Mouse (Mus musculus) kidney, embryonic 15.5 days (tissue): ENCODE data around the gene Grk5. TPM values are rescaled to one million over a fixed set of nuclear protein-coding genes. Genes with fewer than 3 reads are reported as not detected.

Source experiments
- ATAC-seq: fragments of 200-750 bp; cut with Nextera tagmentation; replicated peaks from 2 replicates; pipeline ENCODE4 v1.8.0; 2017; ENCODE audit warnings: moderate TSS enrichment; ENCODE audit not compliant: low FRiP score
- H3K27ac ChIP-seq: fragments of 300-500 bp; sonication (generic); 2 replicates; pipeline ENCODE4 v1.5.1; 2015; ENCODE audit warnings: mild to moderate bottlenecking, inconsistent platforms
- H3K27me3 ChIP-seq: fragments of 300-500 bp; sonication (generic); 2 replicates; pipeline ENCODE4 v1.6.1; 2015; ENCODE audit warnings: inconsistent platforms
- H3K36me3 ChIP-seq: fragments of 300-500 bp; sonication (generic); 2 replicates; pipeline ENCODE4 v1.6.1; 2015; ENCODE audit warnings: inconsistent platforms
- H3K4me1 ChIP-seq: fragments of 300-500 bp; sonication (generic); 2 replicates; pipeline ENCODE4 v1.6.1; 2015; ENCODE audit warnings: inconsistent platforms
- H3K4me2 ChIP-seq: fragments of 300-500 bp; sonication (generic); 2 replicates; pipeline ENCODE4 v1.6.1; 2015; ENCODE audit warnings: moderate library complexity, mild to moderate bottlenecking, inconsistent platforms
- H3K4me3 ChIP-seq: fragments of 300-500 bp; sonication (generic); replicated peaks from 2 replicates; pipeline ENCODE4 v1.5.1; 2015; ENCODE audit warnings: mild to moderate bottlenecking, inconsistent platforms
- H3K9ac ChIP-seq: fragments of 300-500 bp; sonication (generic); 2 replicates; pipeline ENCODE4 v1.6.1; 2015; ENCODE audit warnings: mild to moderate bottlenecking, inconsistent platforms
- H3K9me3 ChIP-seq: fragments of 300-500 bp; sonication (generic); replicated peaks from 2 replicates; pipeline ENCODE4 v1.6.1; 2016; ENCODE audit warnings: inconsistent platforms
- WGBS: fragments of 180-500 bp; shearing (Covaris S2); methylation state at CpG from one replicate; pipeline ENCODE4 v1.1.7; 2015; ENCODE audit warnings: mixed read lengths; 5-methylcytosine and 5-hydroxymethylcytosine counted together
- polyA plus RNA-seq: library from polyadenylated mRNA; unstranded; fragments of >200 nt; fragmentation: Nextera tagmentation; extraction: Ambion mirVana; gene quantifications from 2 replicates; pipeline ENCODE4 v1.2.1, GENCODE M21; 2015

Grk5 gene
- polyA plus RNA-seq, 1 experiment from 2014 or later: 2.3 TPM

DNA sequence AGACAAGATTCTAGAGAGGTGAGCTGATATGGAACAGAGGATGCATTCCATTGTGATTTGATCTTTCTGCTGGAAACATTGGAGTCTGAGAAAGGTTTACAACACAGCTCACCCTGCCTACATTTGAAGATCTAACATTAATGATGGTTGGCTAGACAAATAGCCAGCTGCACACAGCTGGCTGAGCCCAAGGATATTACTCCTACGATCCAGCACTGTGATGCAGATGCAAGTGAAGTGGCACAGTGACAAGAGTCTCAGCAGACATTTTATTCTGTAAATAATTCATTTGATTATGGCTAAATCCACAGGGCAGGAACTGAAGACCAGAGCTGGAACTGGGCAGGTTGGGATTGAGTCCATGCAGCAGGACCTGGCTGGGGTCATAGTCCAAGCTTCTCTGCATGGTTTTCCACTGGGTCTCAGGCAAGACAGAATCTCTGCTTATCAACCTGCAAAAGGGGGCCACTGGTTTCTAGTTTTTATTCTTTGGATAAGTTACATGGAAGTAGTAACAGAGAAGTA is 70.2 kb downstream of the Grk5 start:
- Histone ChIP-seq H3K9me3 (no peaks in the 10 kb centered on the region), H3K36me3 (no peaks in the 10 kb centered on the region), H3K4me1 (peaks cover 6% of the 10 kb centered on the region; the same call in 1 of the 2 replicates), H3K27ac (no peak overlapping the region), H3K4me2 (no peak overlapping the region), H3K9ac (no peak overlapping the region), H3K27me3 (no peaks in the 10 kb centered on the region), H3K4me3 (no peak overlapping the region)
- 36% methylated on average over 1 of the region's 1 CpGs for WGBS
- ATAC-seq: no peak

DNA sequence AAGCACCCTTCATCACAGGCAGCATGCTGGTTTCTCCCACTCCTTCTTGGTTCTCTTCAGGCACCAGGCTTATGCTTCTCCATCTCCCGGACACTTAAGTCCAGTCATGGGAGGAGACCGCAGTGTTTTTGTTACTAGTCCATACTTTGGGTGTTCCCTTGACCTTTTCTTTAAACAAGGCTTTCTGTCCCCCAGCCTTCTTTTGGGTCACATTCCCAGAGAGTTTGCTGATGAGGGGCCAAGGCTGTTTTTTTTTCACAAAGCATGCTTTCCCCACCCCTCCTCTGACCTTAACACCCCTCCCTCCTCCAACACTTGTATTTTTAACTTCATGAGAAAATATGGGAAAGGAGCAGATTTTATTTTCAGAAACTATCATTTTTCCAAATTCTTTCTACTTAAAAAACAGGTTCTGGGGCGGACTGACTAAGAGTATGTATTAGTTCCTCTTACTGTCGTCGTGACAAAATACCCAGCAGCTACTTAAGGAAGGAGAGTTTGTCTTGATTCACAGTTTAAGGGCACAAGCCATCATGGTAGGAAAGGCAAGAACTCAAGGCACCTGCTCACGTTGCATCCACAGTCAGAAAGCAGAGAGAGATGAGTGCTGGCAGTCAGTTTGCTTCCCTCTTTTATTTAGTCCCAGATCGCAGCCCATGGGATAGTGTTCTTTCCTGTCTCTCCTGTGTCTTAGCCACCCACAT is 73.0 kb downstream of the Grk5 start:
- H3K9me3 ChIP-seq: no peaks in the 10 kb centered on the region
- H3K27ac ChIP-seq: peak overlapping the region; percentile 22; the same call in 1 of the 2 replicates
- H3K27me3 ChIP-seq: no peaks in the 10 kb centered on the region
- WGBS: 70% methylated on average over 7 of the region's 7 CpGs
- no peaks in the 10 kb centered on the region for H3K36me3 ChIP-seq
- H3K4me2 ChIP-seq: no peak overlapping the region
- no peak overlapping the region for H3K9ac ChIP-seq
- peaks cover 6% of the 10 kb centered on the region; the same call in 1 of the 2 replicates for H3K4me1 ChIP-seq
- no peak overlapping the region for H3K4me3 ChIP-seq
- no peak for ATAC-seq

DNA sequence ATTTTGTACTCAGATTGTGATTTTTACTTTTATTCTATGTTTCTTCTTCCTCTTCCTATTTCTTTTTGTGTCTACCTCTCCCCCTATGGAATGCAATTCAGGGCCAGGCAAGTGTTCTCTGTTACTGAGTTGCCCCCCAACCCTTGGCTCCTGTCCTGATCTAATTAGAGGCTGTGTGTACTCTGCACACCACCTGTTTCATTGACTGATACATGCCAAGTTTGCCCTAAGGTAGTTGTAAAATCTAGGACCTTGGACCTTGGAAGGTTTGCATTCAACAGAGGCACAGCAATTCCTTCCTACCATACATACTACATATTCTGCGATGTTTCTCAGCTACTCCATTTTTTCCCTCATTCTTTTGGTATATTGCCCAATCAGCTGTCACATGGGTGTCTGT is 78.4 kb downstream of the Grk5 start:
- H3K4me1 ChIP-seq: 0 out of 2 replicates have a peak, but pooled peaks cover 2% of the 10 kb centered on the region
- H3K9ac ChIP-seq: no peak overlapping the region
- ATAC-seq: no peak
- WGBS: 92% methylated on average over 1 of the region's 1 CpGs
- H3K27me3 ChIP-seq: no peaks in the 10 kb centered on the region
- H3K27ac ChIP-seq: no peak overlapping the region
- H3K4me3 ChIP-seq: no peak overlapping the region
- H3K36me3 ChIP-seq: no peaks in the 10 kb centered on the region
- no peak overlapping the region for H3K4me2 ChIP-seq
- H3K9me3 ChIP-seq: no peaks in the 10 kb centered on the region

DNA sequence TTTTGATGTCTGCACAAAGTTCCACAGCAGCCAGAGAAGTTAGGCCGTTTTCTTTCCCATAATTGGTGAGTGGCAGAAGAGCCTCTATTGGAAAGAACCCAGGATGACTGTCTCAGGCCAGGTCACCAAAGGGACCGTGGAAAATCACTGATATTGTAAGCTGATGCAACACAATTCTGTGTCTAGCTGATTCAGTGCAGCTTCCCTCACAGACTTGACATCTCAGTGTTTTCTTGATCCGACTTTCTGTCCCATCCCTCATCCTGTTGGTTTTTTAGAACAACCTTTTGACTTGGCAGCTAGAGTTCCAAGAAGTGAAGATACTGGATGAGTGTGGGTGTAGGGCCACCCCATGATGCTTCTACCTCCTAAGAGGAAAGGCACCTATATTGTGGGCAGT is 80.9 kb downstream of the Grk5 start:
- H3K9me3 ChIP-seq: no peaks in the 10 kb centered on the region
- H3K27me3 ChIP-seq: no peaks in the 10 kb centered on the region
- H3K27ac ChIP-seq: no peak overlapping the region
- no peaks in the 10 kb centered on the region for H3K4me1 ChIP-seq
- no peak overlapping the region for H3K9ac ChIP-seq
- H3K4me2 ChIP-seq: no peak overlapping the region
- 84% methylated on average over 3 of the region's 3 CpGs for WGBS
- H3K4me3 ChIP-seq: no peak overlapping the region
- no peaks in the 10 kb centered on the region for H3K36me3 ChIP-seq
- ATAC-seq: no peak

DNA sequence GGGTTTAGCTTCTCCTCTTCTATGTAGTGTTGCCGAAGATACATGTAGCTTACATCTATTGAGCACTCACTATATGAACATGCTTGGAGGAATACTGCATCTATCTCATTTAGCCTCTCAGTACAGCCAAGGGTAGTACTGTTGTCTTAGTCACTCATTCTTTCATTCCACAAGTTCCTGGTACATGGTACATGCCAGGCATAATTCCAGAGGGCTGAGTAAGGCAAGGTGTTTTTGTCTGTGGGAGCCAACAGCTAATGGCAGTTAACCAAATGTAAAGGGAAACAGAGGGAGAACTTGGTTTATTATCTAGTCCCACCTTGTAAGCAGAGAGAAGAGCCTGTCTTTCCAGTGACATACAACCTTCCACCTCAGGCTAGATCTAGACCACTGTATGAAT is 82.0 kb downstream of the Grk5 start:
- no peak for ATAC-seq

DNA sequence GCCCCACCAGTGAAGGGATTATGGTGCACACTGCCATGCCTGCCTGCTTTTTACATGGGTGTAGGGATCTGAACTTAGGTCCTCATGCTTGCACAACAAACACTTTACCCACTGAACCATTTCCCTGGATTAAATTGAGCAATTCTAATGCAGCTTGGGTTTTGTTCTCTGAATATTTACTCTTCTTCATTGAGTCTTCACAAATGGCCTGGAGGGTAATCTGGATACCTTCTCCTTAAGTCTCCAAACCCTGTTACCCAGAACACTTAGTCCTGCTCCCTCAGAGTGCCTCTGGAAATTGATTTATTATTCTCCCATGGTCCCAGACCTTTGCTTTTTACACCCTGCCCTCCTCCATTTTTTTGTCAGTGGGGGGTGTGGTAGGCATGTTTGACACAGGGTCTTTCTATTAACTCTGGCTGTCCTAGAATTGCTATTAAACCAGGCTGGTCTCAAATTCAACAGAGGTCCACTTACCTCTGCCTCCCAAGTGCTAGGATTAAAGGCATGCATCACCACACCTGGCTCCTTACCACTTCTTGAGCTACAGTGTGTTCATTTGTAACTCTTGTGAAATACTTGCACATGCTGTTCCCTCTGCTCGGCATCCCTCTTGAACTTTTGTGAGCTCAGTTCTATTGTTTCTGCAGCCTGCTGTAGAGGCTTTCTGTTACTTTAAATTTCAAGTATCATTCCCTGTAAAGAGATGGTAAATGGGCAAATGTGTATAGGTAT is 82.9 kb downstream of the Grk5 start:
- Histone ChIP-seq H3K27ac (no peak overlapping the region), H3K27me3 (no peaks in the 10 kb centered on the region), H3K9me3 (no peaks in the 10 kb centered on the region), H3K4me3 (no peak overlapping the region), H3K9ac (no peak overlapping the region), H3K36me3 (no peaks in the 10 kb centered on the region), H3K4me2 (no peak overlapping the region), H3K4me1 (no peaks in the 10 kb centered on the region)
- ATAC-seq: no peak
- WGBS: 82% methylated on average over 1 of the region's 1 CpGs

More for the DNA sequence above, 82.0 kb downstream of the Grk5 start:
- Histone ChIP-seq H3K9ac (no peak overlapping the region), H3K27me3 (no peaks in the 10 kb centered on the region), H3K4me2 (no peak overlapping the region), H3K9me3 (no peaks in the 10 kb centered on the region), H3K4me3 (no peak overlapping the region), H3K4me1 (no peaks in the 10 kb centered on the region), H3K27ac (no peak overlapping the region), H3K36me3 (no peaks in the 10 kb centered on the region)
- WGBS: 92% methylated on average over 1 of the region's 1 CpGs

DNA sequence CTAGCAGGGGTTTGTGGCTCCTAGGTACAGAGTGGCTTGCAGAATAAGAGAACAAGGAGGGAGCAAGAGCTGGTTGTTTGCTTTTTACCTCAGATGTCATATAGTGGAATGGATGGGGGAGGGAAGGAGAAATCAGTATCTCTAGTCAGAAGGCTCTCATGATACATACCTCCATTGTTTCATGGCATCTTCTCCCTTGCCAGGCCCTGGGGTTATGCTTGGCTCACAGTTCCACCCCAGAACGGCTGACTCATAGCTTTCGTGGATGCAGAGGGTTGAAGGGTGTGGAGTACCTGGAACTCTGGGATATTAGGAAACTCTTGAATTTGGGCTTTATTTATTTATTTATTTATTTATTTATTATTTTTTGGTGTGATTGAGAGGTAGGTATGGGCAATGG is 84.0 kb downstream of the Grk5 start:
- H3K27ac ChIP-seq: no peak overlapping the region
- no peaks in the 10 kb centered on the region for H3K4me1 ChIP-seq
- no peaks in the 10 kb centered on the region for H3K27me3 ChIP-seq
- no peaks in the 10 kb centered on the region for H3K36me3 ChIP-seq
- ATAC-seq: no peak
- no peak overlapping the region for H3K4me3 ChIP-seq
- H3K9ac ChIP-seq: no peak overlapping the region
- no peak overlapping the region for H3K4me2 ChIP-seq
- WGBS: 98% methylated on average over 2 of the region's 2 CpGs
- H3K9me3 ChIP-seq: no peaks in the 10 kb centered on the region

DNA sequence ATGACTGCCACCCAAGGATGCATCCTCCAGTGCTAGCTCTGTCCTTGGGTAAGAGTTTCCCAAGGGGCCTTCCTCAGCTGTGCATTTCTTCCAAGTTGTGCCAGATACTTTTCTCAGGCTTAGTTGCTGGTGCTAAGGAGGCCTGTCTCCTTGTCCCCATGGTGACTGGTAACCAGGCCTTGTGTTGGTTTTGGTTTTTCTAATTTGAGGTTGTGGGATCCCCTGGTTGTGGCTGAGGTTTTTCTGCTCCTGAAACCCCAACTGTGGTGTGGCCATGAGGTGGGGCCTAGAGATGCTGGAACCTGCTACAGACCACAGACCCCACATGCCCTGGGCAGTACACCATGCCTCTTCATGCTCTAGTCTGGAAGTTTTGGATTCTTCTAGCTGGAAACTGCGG is 90.0 kb downstream of the Grk5 start:
- 82% methylated on average over 1 of the region's 1 CpGs for WGBS
- H3K9ac ChIP-seq: no peak overlapping the region
- no peaks in the 10 kb centered on the region for H3K27me3 ChIP-seq
- no peak for ATAC-seq
- no peaks in the 10 kb centered on the region for H3K4me1 ChIP-seq
- H3K9me3 ChIP-seq: no peaks in the 10 kb centered on the region
- H3K4me3 ChIP-seq: no peak overlapping the region
- H3K27ac ChIP-seq: no peak overlapping the region
- no peaks in the 10 kb centered on the region for H3K36me3 ChIP-seq
- H3K4me2 ChIP-seq: no peak overlapping the region

DNA sequence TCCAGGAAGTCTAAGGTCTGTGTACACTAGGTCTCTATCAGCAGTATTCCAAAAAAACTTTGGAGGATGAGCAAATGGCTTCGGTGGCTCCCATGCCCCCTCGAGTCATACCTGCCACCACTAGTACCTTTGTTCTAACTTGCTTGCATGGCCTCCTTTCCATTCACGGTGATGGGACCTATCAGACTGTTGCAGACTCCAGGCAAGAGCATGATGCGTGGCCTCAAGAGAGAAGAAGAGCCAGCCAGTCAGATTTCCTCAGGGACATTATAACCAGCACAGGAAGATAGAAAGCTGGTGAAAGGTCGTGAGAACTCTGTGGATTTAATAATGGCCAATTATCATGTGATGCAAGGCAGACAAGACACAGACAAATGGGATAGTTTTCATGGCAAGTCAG is 91.8 kb downstream of the Grk5 start:
- Histone ChIP-seq H3K9me3 (no peaks in the 10 kb centered on the region), H3K4me3 (no peak overlapping the region), H3K27ac (no peak overlapping the region), H3K4me2 (no peak overlapping the region), H3K4me1 (no peaks in the 10 kb centered on the region), H3K27me3 (no peaks in the 10 kb centered on the region), H3K9ac (no peak overlapping the region), H3K36me3 (no peaks in the 10 kb centered on the region)
- WGBS: 86% methylated on average over 5 of the region's 5 CpGs
- ATAC-seq: no peak

DNA sequence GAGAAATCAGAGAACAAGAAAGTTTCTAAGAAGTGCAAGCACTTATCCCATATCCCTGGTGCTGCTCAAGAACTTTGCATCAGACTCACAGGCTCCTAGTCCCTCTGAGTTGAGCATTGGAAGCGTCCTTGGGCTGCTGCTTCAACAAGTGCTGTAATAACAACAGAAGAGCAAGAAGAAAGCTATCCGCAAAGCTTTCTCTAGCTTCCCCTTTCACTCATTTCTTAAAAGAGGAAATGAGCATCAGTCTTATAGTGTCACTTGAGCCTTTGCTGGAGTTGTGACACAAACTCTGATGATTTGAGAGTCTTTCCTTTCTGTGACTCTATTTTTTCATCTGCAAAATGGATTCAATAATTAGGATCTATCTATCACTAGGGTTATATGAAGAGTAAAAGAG is 92.3 kb downstream of the Grk5 start:
- Histone ChIP-seq H3K9ac (no peak overlapping the region), H3K27me3 (no peaks in the 10 kb centered on the region), H3K4me3 (no peak overlapping the region), H3K9me3 (no peaks in the 10 kb centered on the region), H3K27ac (no peak overlapping the region), H3K4me2 (no peak overlapping the region), H3K36me3 (no peaks in the 10 kb centered on the region), H3K4me1 (no peaks in the 10 kb centered on the region)
- 84% methylated on average over 2 of the region's 2 CpGs for WGBS
- no peak for ATAC-seq

DNA sequence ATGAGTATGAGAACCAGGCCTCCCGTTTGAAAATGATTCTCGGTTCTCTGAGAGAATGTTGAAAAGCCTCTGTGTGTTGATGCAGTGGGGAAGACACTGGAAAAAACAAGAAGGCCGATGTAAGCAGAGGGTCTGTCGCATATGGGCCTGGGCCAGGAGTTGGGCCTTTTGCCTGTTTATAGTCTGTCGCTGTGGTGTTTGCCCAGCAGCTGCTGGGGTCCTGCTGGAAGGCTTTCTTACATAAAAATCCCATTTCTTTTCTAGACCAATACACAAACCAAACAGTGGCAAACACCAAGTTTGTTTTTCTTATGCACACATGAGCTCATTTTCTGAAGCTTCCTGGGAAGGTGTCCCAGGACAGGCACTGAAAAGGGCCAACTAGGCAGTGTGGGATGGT is 100.2 kb downstream of the Grk5 start:
- no peak overlapping the region for H3K4me2 ChIP-seq
- WGBS: 85% methylated on average over 5 of the region's 5 CpGs
- no peaks in the 10 kb centered on the region for H3K4me1 ChIP-seq
- H3K36me3 ChIP-seq: no peaks in the 10 kb centered on the region
- H3K4me3 ChIP-seq: no peak overlapping the region
- H3K9ac ChIP-seq: no peak overlapping the region
- no peaks in the 10 kb centered on the region for H3K9me3 ChIP-seq
- no peaks in the 10 kb centered on the region for H3K27me3 ChIP-seq
- no peak overlapping the region for H3K27ac ChIP-seq
- no peak for ATAC-seq

DNA sequence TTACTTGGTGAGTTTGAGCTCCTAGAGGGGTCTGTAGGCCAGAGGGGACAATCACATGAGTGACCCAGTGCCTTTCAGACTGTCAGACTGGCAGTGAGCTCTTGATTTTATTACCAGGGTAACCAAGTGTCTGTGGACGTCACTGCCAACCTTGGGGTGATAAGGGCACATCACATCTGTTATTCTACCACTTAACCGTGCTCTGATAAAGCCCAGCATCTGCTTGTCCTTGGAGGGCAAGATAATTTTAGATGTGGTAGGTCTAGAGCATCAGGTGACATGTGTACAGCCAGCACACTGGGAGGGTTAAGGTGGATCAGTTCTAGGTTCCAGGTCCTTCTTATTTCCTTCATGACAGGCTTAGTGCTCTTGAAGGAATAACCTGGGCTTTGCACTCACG is 104.7 kb downstream of the Grk5 start:
- H3K36me3 ChIP-seq: no peaks in the 10 kb centered on the region
- no peak overlapping the region for H3K27ac ChIP-seq
- 59% methylated on average over 3 of the region's 3 CpGs for WGBS
- no peak overlapping the region for H3K4me2 ChIP-seq
- H3K9me3 ChIP-seq: no peaks in the 10 kb centered on the region
- H3K4me1 ChIP-seq: no peaks in the 10 kb centered on the region
- no peak overlapping the region for H3K4me3 ChIP-seq
- H3K27me3 ChIP-seq: no peaks in the 10 kb centered on the region
- ATAC-seq: no peak
- H3K9ac ChIP-seq: no peak overlapping the region
